Mouse (Mus musculus) thymus, adult 18-20 months (tissue): Measurements from ENCODE around the gene Ap3s2.

Source experiments
- DNase-seq, 2 experiments: peaks; one replicate each; pipeline ENCODE4 v3.0.0; 2022; ENCODE audit warnings: mixed read lengths in 2 of 2

The Ap3s2 gene

GRCm38 (mm10) chr7:79920344-79920983 is at the start of gene Ap3s2:
Ap3s2 (minus strand) TSS chr7:79920649.
- DNase-seq = peak; percentile 67 to 74

DNA sequence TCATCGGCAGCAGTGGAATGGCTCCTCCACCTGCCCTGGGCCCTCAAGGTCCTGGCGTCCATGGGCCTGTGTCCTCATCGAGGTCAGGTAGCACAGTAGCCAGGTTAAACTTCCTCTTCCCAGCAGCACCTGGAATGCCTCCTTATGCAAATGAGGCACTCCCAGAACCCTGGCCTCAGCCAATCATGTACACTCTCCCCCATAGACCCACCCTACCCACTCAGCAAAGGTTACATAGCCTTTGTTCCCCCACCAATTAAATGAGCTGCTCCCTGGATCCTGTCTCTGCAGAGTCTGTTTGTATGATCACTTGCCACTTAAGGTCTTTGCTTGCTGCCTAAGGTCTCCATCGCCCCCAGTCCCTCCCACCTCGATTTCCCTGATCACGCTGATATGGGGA is 47.9 kb upstream of the Ap3s2 start:
- no peak for DNase-seq

- no peak for DNase-seq
Observed at GRCm38 (mm10) chr7:79961600-79961999, 41.2 kb upstream of the Ap3s2 start.

GRCm38 (mm10) chr7:79956131-79956530 is 35.7 kb upstream of the Ap3s2 start:
- DNase-seq = no peak

DNA sequence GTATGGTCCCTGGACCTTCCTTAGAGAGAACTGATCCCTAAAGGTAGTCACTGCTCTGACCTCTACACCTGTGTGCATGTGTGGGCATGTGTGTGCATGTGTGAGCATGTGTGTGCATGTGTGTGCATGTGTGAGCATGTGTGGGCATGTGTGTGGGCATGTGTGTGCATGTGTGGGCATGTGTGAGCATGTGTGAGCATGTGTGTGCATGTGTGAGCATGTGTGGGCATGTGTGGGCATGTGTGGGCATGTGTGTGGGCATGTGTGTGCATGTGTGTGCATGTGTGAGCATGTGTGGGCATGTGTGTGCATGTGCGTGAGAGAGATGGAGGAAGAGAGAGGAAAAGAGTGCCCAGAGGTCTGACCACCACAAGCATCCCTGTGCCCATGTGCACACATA is 34.4 kb upstream of the Ap3s2 start:
- DNase-seq = no peak

DNA sequence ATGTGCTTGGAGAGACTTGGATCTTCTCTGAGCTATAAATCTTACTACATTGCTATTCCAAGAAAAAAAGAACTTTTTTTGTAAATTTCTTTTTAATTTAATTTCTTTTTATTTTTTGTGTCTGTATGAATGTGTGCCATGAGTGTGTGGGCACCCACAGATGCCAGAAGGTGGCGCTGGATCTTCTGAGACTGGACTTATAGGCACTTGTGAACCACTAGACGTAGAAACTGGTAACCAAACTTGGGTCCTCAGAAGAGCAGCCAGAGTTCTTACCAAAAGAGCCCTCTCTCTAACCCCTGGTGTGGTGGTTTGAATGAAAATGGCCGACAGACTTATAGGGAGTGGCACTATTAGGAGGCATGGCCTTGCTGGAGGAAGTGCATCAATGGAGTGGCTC is 30.6 kb upstream of the Ap3s2 start:
- no peak for DNase-seq

DNA sequence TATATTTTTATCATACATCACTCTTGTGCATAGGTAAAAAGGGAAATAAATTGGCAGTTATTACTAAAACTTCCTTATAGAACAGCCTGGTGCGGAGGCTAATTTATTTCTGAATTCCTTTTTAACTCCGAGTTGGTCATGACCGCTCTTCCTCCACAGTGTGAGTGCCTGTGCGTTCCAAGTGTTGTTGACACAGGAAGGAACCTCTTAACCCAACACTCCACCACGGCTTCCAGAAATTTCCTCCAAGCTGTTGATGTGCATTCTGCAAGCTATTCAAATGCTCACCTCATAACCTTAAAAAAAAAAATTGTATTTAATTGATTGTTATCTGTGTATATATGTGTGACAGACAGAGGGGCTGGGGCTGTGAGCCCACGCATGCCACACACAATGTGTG is 29.8 kb upstream of the Ap3s2 start:
- DNase-seq = no peak

DNA sequence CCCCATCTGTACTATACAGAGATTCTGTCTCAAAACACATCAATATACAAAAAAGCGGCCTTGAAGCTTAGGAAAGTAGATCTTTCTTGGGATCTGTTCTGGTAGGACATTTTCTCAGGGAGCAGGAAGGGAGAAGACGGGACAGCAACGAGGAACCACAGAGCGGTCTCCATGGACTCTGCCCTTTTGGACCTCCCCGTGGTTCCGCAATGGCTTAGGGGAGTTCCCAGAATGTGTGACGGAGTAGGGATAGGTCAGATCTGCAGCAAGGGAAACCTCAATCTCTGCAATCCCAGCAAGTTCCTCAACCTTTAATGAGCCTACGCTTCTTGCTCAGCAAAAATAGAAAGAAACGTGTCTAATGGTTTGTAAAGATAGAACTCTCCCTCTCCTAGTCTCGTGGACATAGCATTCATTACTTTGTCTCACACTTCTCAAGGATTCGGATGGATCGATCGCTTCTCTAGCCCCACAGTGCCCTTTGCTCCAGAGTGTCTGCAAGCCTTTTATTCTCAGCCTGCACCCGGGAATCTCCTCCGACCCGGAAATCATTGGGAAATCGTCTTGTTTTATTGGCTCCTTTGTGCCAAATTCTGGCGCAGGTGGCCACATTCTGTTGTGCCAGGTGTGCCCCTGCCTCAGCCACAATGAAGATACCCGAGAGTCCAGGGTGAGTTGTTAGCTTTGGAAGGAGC is 15.2 kb upstream of the Ap3s2 start:
- no peak for DNase-seq

GRCm38 (mm10) chr7:79934862-79935510 is 14.5 kb upstream of the Ap3s2 start, which contains the start of gene Arpin:
Arpin (minus strand) TSS chr7:79935359.
- no peak for DNase-seq

- DNase-seq = no peak
Observed at GRCm38 (mm10) chr7:79934461-79934860, 14.0 kb upstream of the Ap3s2 start.

GRCm38 (mm10) chr7:79928516-79929052 is 8.1 kb upstream of the Ap3s2 start:
- no peak for DNase-seq

DNA sequence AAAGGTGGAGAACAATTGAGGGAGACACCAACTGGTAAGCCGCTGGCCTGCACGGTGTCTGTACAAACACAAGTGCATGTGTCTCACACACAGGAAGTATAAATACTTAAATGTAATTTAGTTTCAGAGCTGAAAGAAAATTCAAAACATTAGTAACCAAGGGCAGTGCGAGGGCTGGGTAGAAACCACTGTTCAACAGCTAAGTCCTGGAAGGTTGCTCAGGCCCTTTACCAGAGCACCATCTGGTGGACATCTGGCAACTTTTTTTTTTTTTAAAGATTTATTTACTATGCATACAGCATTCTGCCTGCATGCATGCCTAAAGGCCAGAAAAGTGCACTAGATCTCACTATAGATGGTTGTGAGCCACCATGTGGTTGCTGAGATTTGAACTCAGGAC is 5.9 kb downstream of the Ap3s2 start:
- DNase-seq = no peak

GRCm38 (mm10) chr7:79907356-79907755 is 13.1 kb downstream of the Ap3s2 start:
- DNase-seq = no peak

DNA sequence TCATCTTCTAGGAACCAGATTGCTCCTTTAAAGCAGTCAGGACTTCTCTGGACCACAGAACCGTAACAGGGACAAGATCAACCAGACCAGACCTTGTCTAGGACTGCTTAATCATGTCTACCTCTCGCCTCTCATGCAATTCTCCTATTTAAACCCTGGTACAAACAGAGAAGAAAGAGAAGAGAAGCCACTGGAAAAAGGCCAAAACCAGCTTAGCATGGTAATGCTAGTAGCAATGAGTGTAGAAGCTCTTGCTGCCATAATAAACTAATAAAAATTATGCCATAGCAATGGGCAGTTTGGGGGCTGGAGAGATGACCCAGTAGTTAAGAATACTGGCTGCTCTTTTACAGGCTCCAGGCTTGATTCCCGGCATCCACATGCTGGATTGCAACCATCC is 13.5 kb downstream of the Ap3s2 start:
- DNase-seq = no peak

- no peak for DNase-seq
Observed at GRCm38 (mm10) chr7:79905193-79905592, 15.3 kb downstream of the Ap3s2 start.

- DNase-seq = no peak
Observed at GRCm38 (mm10) chr7:79903160-79903792, 17.2 kb downstream of the Ap3s2 start.

DNA sequence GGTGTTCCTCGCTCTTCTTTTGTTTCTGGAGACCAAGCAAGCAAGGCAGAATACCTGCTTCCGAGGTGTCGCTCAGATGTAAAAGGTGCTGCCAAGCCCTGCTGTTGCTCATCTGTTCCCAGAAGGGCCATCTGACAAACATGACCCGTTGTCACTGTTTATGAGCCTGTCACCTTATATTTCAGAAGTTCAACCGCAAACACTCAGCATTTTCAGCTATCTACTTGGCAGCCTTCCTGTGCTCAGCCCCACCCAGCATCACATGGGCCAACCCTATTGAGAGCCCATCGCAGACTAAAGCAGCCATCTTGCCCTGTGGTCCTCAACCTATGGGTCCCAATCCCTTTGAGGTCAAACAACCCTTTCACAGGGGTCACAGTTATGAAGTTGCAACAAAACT is 19.7 kb downstream of the Ap3s2 start:
- no peak for DNase-seq

DNA sequence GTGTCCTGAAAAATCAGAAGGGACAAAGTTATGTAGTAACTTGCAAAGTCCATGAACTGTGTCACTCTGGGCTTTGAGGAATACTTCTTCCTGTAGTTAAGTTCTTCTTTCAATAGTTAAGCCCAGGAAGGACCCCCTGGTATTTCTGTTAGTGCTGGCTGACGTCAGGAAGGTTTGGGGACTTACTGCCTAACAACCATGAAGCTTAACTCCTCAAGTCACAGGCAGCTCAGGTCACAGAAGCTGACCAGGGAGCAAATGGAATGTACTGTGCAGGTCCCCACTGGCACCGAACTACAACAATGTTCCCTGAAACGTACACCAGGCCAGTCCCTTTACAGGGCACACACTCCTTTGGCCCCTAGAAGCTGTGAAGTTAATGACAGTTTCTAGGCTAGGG is 25.2 kb downstream of the Ap3s2 start:
- DNase-seq = no peak

GRCm38 (mm10) chr7:79894790-79895189 is 25.7 kb downstream of the Ap3s2 start:
- no peak for DNase-seq

DNA sequence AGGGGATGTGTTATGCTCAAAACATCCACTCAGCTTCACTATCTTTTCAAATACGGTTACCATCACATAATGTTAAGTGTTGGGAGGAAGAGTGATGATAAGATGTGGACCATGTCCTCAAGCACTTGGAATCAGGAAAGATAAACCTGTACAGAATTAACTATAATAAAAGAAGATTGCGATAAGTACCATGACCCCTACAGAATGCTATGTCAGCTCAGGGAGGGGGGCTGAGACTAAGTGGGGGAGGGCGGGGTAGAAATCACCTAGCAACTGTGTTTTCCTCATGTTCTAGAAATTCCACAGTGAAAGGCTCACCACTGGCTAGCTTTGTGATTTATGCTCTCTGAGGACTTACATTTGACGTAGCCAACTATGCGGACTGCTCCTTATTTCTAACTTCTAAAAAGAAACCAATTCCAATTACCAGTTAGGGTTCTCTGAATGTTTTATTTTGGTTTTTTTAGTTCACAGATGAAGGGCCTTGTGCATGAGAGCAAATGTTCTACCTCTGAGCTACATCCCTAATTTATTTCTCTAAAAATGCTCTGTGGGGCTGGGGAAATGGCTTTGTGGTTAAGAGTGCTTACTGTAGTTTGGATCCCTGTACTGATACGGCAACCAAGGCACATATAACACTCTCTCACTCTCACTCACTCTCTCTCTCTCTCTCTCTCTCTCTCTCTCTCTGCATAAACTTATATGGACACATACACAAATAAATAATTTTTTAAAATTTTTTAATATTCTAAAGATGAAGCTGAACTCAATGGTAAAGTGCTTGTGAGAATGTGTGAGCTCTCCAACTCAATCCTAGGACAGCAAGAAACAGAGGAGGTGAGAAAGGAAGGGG is 27.6 kb downstream of the Ap3s2 start:
- no peak for DNase-seq

- no peak for DNase-seq
Observed at GRCm38 (mm10) chr7:79890436-79891221, 29.8 kb downstream of the Ap3s2 start.

DNA sequence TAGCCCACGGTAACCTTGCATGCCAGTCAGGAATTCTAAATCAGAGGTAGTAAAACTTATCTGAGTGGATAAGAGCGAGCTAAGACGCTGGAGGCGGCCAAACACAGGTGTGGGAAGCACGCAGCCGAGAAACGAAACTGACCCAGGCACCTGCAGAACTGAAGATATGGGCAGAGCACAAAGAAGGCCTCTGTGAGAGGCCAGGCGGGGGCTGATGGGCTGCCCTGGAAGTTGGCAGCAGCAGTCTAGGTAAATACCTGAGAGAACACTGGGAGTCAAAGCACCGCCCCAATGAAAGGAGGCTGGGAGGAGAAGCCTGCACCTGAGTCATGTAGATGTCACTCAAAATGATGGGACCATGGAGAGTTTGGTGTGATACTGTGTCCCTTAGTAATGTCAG is 31.8 kb downstream of the Ap3s2 start:
- no peak for DNase-seq
